Mouse (Mus musculus) R1 (cell line): Measurements from ENCODE around the gene Ckmt1.
"Not testable (repeated sequence)": the region's sequence is repeated elsewhere in the genome, so short reads cannot be mapped to it uniquely, and the experiment has no call there.

ENCODE experiments used
- DNase-seq: peaks from one replicate; pipeline ENCODE4 v3.0.0-alpha.2; 2018; ENCODE audit warnings: low read depth, low spot score

Ckmt1 gene

GRCm38 (mm10) chr2:121357494-121357893 is at the start of gene Ckmt1:
TSS of gene Ckmt1 (plus strand) at chr2:121357714.
- DNase-seq, result peak; percentile 52

GRCm38 (mm10) chr2:121308997-121309416 is 48.5 kb upstream of the Ckmt1 start:
- DNase-seq, result peak; percentile 52

GRCm38 (mm10) chr2:121316278-121316677 is 41.2 kb upstream of the Ckmt1 start:
- DNase-seq, result no peak

- no peak for DNase-seq
Observed at GRCm38 (mm10) chr2:121323041-121323440, 34.5 kb upstream of the Ckmt1 start.

DNA sequence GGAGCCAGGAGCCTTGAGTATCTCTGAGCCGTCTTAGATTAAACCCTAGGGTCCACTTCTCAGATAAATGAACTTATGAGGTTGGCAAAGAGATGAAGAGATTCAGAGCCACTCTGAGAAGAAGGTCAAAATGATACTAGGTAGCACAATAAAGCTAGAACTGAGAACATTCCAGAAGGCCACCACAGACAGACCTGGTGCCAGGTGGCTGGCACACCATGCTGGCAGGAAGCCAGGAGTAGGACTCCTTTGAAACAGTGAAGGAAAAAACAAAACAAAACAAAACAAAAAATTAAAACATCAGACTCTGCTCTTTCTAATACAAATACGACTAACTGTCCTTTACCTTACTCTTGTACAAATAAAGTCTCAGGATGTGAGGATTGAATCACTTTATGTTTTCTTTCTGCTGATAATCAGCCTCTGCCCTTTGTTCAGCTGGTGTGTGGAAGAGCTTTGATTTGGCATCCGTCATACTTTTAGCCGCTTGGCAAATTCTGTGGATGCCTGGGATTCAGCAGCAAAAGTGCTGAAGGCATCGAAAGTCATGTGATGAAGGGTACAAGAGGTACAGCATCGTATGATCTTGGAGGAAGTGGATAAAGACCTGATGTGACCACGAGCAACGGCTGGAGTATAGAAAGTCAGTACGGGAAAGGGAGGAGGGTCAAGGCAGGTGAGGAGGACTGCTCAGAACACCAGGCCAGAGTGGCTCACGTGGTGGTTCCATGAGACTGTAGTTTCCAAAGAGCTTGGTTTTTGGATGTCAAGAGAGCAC is 33.6 kb upstream of the Ckmt1 start:
- no peak for DNase-seq

GRCm38 (mm10) chr2:121329492-121329891 is 28.0 kb upstream of the Ckmt1 start:
- no peak for DNase-seq

- peak; percentile 55 for DNase-seq
Observed at GRCm38 (mm10) chr2:121339057-121339456, 18.5 kb upstream of the Ckmt1 start.

DNA sequence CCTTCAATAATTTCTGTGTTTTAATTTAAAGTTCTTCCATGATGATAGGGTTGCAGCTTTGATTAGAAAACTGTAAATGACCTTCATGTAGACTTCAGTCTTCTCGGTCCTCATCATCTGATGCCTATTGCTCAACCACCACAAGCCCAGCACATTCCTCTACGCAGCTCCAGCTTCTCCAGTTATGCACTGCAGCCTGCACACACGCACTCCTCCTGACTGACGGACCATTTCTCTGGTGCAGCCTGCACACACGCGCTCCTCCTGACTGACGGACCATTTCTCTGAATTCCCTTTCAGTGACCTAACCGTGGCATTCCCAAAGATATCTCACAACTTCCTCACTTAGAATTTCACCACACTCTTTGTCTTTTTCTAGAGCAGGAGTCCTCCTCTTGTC is 4.4 kb upstream of the Ckmt1 start:
- DNase-seq, result no peak

DNA sequence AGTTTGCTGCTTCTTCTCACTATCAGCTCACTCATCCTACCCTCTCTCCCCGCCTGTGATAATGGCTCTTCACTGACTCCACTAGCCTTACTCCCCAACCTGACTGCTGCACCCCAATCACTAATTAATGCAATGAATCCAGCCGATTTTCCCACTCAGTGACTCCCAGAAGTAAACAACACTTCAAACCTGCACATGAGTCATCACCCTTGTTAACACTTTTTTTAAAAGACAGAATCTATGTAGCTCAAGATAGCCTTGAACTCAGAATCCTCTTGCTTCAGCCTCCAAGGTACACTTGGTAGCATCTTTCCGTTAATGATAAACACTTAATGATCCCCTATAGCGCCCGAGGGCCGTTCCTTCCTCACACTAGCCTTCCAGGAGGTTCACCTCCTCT is 3.1 kb upstream of the Ckmt1 start:
- no peak for DNase-seq

DNA sequence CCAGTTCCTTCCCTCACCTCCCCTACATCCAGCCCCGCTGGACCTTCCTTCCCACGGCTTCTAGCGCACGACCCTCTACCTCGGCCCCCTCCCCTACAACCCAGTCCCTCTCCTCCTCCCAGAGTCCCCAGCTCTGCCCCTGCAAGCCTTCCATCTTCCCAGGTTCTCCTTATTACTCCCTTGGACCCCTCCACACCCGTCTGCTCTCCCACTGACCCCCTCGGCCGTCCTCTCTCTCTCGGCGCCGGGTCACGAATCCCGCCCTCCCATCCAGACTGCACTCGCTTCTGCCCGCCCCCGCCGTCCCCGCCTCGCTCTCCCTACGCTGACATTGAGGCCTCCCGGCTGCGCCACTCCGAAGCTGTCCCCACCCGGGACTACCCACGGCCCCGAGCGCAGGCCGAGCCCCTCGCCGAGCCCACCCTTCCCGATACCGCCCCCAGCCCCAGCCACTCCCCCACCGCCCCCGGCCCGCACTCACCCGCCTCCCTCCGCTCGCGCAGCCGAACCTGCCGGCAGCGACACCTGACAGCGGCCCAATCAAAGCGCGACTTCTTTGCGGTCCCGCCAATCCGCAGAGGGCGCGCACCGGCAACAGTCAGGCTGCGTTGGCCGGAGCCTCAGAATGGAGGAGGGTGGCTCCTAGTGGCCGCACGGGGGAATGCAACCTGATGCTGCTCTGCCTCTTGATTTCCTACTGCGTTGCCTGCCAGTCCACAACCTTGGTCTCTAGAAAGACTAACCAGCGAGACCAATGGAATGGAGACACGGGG is 2.5 kb upstream of the Ckmt1 start, which contains the start of gene Ppip5k1:
Ppip5k1 (minus strand) TSS at position 577 of the 773 bp plus-strand sequence.
- peak; percentile 96 for DNase-seq

GRCm38 (mm10) chr2:121357961-121358360 is 447 bp downstream of the Ckmt1 start:
- DNase-seq, result peak; percentile 64

DNA sequence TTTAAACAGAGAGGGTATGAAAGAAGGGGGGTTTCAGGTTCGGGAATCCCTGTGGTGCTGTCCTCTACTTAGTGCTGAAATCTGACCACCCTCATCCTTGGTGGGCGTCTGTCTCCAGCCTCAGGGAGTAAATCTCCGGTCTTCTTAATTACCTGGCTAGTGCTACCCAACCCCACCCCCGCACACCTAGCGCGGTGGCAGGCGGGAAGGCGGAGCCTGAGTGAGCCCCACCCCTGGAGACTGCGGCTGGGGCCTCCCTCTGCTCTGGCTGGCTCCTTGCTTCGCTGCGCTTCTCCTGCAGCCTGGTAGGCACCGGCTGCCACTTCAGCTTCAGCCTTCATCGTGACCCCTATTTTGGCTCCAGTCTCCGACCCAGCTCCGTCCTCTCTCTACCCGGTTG is 867 bp downstream of the Ckmt1 start:
- peak; percentile 83 for DNase-seq

DNA sequence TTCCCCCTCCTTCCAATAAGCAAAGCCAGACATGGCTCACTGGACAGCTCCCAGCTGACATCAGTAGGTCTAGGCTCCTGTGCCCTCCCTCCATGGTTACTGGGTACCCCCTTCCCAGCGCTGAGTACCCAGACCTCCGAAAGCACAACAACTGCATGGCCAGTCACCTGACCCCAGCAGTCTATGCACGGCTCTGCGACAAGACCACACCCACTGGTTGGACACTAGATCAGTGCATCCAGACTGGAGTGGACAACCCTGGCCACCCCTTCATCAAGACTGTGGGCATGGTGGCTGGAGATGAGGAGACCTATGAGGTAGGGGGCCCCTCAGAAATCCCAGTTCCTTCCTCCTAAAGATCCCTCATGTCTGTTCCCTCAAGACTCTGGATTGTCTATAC is 1.9 kb downstream of the Ckmt1 start:
- no peak for DNase-seq

DNA sequence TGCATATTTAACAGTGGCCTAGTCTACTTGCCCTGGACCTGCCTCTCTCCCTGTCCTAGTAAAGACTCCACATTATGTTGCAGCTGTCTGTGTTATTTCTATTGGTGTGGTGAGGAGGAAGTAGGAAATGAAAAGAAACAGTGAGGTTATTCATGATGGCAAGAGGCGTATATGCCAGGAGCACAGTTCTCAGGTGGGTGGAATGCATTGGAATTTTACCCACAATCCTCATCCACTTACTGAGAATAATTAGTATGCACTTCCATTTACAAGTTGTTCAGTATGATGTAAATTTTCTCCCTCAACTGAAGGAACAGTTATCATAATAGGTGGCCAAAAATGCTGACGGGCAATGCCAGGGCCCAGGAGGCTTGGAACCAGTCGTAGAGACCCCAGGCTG is 6.1 kb downstream of the Ckmt1 start:
- DNase-seq, result no peak

GRCm38 (mm10) chr2:121368831-121369230 is 11.3 kb downstream of the Ckmt1 start:
- DNase-seq, result no peak

DNA sequence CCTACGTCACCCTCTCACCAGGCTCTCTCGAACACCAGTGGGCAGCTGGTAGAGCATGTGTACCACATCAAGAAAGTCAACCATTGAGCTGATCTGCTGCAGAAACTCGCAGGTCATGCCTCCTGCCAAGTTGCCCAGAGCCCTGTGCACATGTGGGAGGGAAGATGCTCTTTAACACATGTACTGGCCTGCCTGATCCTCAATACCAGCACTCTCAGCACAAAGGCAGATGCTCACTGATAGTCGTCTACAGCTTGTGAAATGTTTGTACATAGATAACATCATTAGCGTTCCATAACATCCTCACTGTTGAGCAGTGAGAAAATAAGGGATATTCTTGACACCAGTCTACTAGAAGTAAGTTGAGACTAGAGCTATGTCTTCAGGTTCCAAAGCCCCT is 13.4 kb downstream of the Ckmt1 start:
- no peak for DNase-seq

DNA sequence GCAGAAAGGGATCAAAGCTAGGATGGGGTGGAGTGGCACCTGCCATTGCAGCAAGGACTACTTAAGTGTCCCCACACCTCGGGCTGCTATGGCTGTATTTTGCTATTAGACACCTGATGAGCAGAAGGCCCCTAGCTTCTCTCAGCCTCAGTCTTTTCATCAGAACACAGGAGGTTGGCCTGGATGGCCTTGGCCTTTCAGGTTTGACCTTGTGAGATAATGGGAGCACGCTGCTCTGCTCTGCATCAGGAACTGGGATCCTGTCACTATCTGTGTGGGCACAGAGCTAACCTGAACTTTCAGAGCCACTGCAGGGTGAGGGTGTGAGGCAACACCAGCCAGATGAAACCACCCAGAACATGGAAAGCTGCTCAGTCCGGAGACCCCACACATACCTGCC is 14.8 kb downstream of the Ckmt1 start:
- peak; percentile 19 for DNase-seq

DNA sequence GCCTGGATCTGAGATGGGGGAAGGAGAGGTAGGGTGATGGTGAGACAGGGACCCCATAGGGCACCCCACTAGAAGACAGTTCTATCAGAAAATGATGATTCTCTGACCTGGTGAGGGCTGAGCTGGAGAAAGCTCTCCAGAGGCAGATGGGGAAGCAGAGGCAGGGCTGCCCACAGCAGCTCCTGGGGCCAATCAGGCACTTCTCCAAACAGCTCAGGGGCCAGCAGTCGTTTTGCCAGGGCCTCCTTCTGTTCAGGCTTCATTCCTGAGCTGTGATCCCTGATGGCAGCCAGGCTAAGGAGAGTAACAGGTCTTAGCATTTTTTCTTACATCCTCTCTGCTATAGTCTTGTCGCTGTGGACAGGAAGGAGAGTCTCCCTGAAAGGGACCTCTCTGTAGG is 17.3 kb downstream of the Ckmt1 start:
- no peak for DNase-seq

GRCm38 (mm10) chr2:121386961-121387575 is 29.6 kb downstream of the Ckmt1 start, which contains the start of gene Strc:
TSS of gene Strc (minus strand) at chr2:121387168.
- DNase-seq, result not testable (repeated sequence)

DNA sequence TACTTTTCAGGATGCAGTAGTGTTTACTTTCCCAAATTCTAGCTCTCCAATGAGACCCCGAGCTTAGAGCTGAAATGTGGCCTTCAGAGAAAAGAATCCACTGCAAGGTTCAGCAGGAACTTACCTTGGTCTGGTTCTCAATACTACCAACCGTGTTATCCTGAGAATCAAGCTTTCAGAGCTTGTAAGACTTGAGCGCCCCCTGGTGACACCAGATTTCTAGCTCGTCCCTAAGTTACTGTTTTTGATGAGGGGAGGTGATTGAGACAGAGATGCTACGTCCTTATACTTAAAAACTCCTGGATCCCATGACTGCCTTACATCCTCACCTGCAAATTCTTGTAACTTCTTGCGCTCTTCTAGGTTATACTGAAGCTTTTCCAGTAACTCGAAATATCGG is 39.1 kb downstream of the Ckmt1 start:
- DNase-seq, result peak; percentile 82

DNA sequence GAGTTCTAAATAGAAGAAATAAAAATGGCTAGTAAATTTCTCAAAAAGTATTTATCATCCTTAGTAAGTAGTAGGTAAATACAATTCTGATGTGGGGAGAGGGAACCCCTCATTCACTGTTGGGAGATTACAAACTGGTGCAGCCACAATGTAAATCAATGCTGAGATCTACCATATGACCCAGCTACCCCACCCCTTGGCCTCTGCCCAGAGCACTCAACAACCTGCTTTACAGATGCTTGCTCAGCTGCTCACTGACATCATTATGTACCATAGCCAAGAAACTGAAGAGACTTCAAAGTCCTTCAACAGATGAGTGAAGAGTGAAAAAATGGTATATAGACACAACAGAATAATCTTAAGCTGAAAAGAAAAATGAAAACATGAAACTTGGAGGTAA is 45.8 kb downstream of the Ckmt1 start:
- no peak for DNase-seq

DNA sequence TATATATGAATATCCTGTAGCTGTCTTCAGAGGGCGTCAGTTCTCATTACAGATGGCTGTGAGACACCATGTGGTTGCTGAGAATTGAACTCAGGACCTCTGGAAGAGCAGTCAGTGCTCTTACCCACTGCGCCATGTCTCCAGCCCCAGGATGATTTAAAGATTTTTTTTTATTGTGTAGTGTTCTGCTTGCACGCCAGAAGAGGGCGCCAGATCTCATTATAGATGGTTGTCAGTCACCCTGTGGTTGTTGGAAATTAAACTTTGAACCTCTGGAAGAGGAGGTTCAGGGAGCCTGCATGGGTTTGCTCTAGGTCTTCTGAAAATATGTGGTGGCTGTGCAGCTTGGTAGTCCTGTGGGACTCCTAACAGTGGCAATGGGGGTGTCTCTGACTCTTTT is 50.6 kb downstream of the Ckmt1 start:
- peak; percentile 82 for DNase-seq
